Mouse (Mus musculus): Measurements from ENCODE around the gene Gata3. TPM values are rescaled to one million over a fixed set of nuclear protein-coding genes. Genes with fewer than 3 reads are reported as not detected.
A peak's percentile ranks its signal among the peaks of the same experiment; 100 is the strongest.

Gene Gata3
- polyA plus RNA-seq, 1 experiment from 2014 or later: 98.5 TPM

- no peak overlapping the region for H3K9ac ChIP-seq
- H3K4me2 ChIP-seq: peak overlapping the region; percentile 55; the same call in 1 of the 2 replicates
- 0 out of 2 replicates have a peak overlapping the region, but pooled peaks have one; percentile 28 for H3K4me3 ChIP-seq (replicated peaks)
- no peaks in the 10 kb centered on the region for H3K9me3 ChIP-seq (replicated peaks)
- no peak overlapping the region for H3K27ac ChIP-seq
- ATAC-seq (replicated peaks; ENCODE audit: low FRiP score): no peak
- peaks cover 94% of the 10 kb centered on the region for H3K27me3 ChIP-seq
- no peaks in the 10 kb centered on the region for H3K36me3 ChIP-seq
- 5% methylated on average over 19 of the region's 19 CpGs for WGBS
- peaks cover 26% of the 10 kb centered on the region for H3K4me1 ChIP-seq
Observed at GRCm38 (mm10) chr2:9894836-9895593, 5.2 kb upstream of the Gata3 start.

GRCm38 (mm10) chr2:9893272-9893953 is 3.6 kb upstream of the Gata3 start:
- no peaks in the 10 kb centered on the region for H3K36me3 ChIP-seq
- no peaks in the 10 kb centered on the region for H3K9me3 ChIP-seq (replicated peaks)
- no peak overlapping the region for H3K4me2 ChIP-seq
- no peak overlapping the region for H3K27ac ChIP-seq
- WGBS: 3% methylated on average over 6 of the region's 6 CpGs
- H3K27me3 ChIP-seq: peaks cover 94% of the 10 kb centered on the region
- H3K9ac ChIP-seq: no peak overlapping the region
- no peak for ATAC-seq (replicated peaks; ENCODE audit: low FRiP score)
- no peak overlapping the region for H3K4me3 ChIP-seq (replicated peaks)
- peaks cover 38% of the 10 kb centered on the region for H3K4me1 ChIP-seq

GRCm38 (mm10) chr2:9892541-9892940 is 2.7 kb upstream of the Gata3 start:
- no peak for ATAC-seq (replicated peaks; ENCODE audit: low FRiP score)
- WGBS: 5% methylated on average over 7 of the region's 7 CpGs

DNA sequence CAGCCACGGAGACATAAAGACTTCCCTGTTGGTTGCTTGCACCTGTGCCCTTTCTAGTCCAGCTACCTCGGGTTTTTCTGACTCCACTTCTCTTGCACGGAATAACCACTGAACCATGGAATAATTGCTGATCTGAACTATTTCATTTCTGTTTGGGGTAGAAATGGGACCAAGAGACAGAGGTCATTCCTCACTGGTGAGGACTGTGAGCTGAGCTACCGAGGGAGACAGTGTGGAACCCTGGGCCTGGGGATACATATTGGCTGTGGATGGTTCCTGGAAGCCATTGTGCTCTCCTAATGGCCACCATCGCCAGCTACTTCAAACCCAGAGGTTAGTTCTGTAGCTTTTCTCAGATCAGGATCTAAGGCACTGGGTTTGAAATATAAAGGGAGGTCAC is 1.1 kb upstream of the Gata3 start:
- Histone ChIP-seq H3K9me3 (replicated peaks) (no peaks in the 10 kb centered on the region), H3K9ac (no peak overlapping the region), H3K36me3 (no peaks in the 10 kb centered on the region), H3K4me1 (peaks cover 23% of the 10 kb centered on the region), H3K27me3 (peaks cover 95% of the 10 kb centered on the region), H3K27ac (no peak overlapping the region), H3K4me2 (0 out of 2 replicates have a peak overlapping the region, but pooled peaks have one; percentile 9), H3K4me3 (replicated peaks) (no peak overlapping the region)
- 8% methylated on average over 5 of the region's 5 CpGs for WGBS
- no peak for ATAC-seq (replicated peaks; ENCODE audit: low FRiP score)

More at GRCm38 (mm10) chr2:9892541-9892940, 2.7 kb upstream of the Gata3 start:
- Histone ChIP-seq H3K9me3 (replicated peaks) (no peaks in the 10 kb centered on the region), H3K4me3 (replicated peaks) (no peak overlapping the region), H3K36me3 (no peaks in the 10 kb centered on the region), H3K4me2 (no peak overlapping the region), H3K9ac (no peak overlapping the region), H3K27me3 (peaks cover 95% of the 10 kb centered on the region), H3K27ac (no peak overlapping the region), H3K4me1 (peaks cover 38% of the 10 kb centered on the region)

DNA sequence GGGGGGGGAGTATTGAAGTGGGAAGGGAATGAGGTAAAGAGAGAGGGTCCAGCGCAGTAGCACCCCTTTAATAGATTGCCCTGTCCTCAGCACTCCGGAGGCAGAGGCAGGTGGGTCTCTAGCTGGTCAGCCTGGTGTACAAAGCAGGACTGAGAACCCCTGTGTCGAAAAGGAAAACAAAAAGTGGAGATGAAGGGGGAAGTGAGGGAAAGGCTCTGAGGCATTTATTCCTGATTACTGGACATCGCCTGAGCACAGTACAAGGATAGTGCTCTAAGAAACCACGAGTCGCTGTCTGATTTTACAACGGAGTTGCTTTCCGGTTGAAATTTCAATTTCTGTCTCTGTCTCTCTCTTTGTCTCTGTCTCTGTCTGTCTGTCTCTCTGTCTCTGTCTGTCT is 417 bp upstream of the Gata3 start:
- H3K4me3 ChIP-seq (replicated peaks): peak overlapping the region; percentile 55

DNA sequence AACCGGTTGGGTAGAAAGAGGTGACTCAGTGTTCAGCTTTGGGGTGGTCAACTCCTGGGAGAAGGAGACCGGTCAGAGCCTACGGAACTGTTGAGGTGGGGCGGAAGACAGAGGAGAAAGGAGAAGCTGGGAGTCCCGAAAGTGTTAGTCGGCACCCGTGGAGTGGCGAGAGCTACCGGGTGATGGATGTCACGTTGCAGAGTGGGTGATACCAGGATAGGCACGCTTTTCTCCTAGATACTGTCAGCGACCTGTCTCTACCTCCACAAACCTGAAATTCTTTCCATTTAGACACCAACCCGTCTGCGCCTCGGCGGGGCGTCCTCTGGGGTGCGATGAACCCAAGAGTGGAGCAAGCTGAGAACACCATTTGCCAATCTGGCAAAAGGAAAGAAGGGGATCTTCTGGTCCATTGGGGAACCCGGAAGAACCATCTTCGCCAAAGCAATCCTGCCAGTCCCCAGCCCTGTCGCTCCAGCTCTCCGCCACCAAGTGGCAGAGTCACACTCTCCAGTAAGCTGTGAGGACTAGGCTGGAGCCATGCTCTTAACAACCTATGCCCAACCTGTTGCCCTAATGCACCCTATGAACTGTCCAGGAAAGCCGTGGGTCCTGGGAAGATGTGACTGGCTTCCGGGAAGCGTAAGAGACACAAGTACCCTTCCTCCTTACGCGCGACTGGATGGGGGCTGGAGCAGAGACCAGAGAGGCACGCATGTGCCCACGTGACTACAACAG is 752 bp downstream of the Gata3 start, which contains the start of gene 9230102O04Rik:
Gene 9230102O04Rik, minus strand, starts transcription at position 628 of the 738 bp plus-strand sequence.
- peak; percentile 90 for ATAC-seq (replicated peaks; ENCODE audit: low FRiP score)
- Histone ChIP-seq H3K36me3 (no peaks in the 10 kb centered on the region), H3K4me1 (peaks cover 17% of the 10 kb centered on the region), H3K27ac (peak within 1 kb of the TSS; percentile 55), H3K4me2 (peak within 1 kb of the TSS; percentile 54), H3K4me3 (replicated peaks) (peak within 1 kb of the TSS; percentile 55), H3K27me3 (peaks cover 95% of the 10 kb centered on the region), H3K9me3 (replicated peaks) (no peaks in the 10 kb centered on the region), H3K9ac (peak within 1 kb of the TSS; percentile 23)
- WGBS: 1% methylated on average over 30 of the region's 30 CpGs

More for the DNA sequence above, 417 bp upstream of the Gata3 start:
- no peak overlapping the region for H3K9ac ChIP-seq
- H3K4me1 ChIP-seq: peaks cover 16% of the 10 kb centered on the region
- peak overlapping the region; percentile 55; the same call in 1 of the 2 replicates for H3K27ac ChIP-seq
- no peaks in the 10 kb centered on the region for H3K36me3 ChIP-seq
- no peaks in the 10 kb centered on the region for H3K9me3 ChIP-seq (replicated peaks)
- ATAC-seq (replicated peaks; ENCODE audit: low FRiP score): no peak
- H3K27me3 ChIP-seq: peaks cover 95% of the 10 kb centered on the region
- peak overlapping the region; percentile 54 for H3K4me2 ChIP-seq
- WGBS: 8% methylated on average over 8 of the region's 8 CpGs

DNA sequence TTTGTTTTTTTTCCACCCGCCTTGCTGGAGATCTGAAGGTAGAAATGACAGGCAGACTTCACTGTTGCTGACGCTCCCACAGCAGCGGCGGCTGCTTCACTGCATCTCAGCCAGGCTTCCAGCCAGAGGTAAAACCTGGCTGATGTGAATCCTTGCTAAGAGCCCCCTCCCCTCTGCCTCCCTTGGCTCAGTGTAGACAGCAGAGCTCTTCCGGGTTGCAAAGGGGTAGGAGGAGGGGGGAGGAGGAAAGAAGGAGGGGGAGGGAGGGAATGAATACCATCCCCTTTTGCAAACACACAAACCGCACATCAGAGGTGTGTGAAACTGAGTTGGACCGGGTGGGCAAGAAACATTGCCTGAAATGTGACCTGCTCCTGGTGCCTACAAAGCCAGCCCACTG is 2.2 kb downstream of the Gata3 start:
- Histone ChIP-seq H3K9me3 (replicated peaks) (no peaks in the 10 kb centered on the region), H3K9ac (peak overlapping the region; percentile 37; the same call in 1 of the 2 replicates), H3K36me3 (no peaks in the 10 kb centered on the region), H3K27ac (peak overlapping the region; percentile 65), H3K4me3 (replicated peaks) (peak overlapping the region; percentile 55), H3K4me2 (peak overlapping the region; percentile 38), H3K27me3 (peaks cover 95% of the 10 kb centered on the region), H3K4me1 (peaks cover 30% of the 10 kb centered on the region)
- 0% methylated on average over 7 of the region's 7 CpGs for WGBS
- ATAC-seq (replicated peaks; ENCODE audit: low FRiP score): peak; percentile 52; the same call in 1 of the 2 replicates

DNA sequence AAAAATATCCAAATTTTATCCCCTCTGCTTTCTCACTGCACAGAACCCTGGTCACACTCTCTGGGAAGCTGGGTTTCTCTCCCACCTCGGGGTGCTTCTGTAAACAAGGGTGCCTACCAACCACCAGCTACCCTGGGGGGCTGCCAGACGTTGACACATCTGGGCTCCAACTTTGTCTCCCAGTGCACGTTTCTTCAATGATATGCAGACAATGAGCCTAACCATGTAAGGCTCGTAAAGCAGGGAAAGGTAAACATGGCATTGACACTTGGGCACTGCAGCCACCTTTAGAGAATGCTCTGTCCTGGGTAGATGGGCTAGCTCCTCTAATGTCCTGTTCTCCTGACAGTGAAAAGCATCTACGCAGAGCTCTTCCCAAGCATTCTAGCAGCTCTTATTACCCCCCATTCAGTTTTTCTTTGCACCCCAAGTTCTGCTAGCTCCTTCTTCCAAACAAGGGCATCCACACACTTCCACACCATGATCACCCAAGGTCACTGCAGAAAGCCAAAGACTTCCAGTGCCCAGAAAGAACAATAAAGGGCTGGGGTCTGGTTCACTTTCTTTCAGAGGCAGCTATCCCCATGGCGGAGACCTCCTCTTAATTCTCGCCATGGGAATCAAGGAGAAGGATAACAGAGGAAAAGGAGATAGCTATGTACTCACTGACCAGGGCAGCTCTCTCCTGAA is 2.8 kb downstream of the Gata3 start:
- H3K4me3 ChIP-seq (replicated peaks): peak overlapping the region; percentile 55
- H3K9ac ChIP-seq: peak overlapping the region; percentile 37; the same call in 1 of the 2 replicates
- no peaks in the 10 kb centered on the region for H3K9me3 ChIP-seq (replicated peaks)
- H3K36me3 ChIP-seq: no peaks in the 10 kb centered on the region
- peaks cover 36% of the 10 kb centered on the region for H3K4me1 ChIP-seq
- WGBS: 2% methylated on average over 7 of the region's 7 CpGs
- ATAC-seq (replicated peaks; ENCODE audit: low FRiP score): no peak
- H3K27ac ChIP-seq: peak overlapping the region; percentile 65
- peaks cover 95% of the 10 kb centered on the region for H3K27me3 ChIP-seq
- peak overlapping the region; percentile 38 for H3K4me2 ChIP-seq

DNA sequence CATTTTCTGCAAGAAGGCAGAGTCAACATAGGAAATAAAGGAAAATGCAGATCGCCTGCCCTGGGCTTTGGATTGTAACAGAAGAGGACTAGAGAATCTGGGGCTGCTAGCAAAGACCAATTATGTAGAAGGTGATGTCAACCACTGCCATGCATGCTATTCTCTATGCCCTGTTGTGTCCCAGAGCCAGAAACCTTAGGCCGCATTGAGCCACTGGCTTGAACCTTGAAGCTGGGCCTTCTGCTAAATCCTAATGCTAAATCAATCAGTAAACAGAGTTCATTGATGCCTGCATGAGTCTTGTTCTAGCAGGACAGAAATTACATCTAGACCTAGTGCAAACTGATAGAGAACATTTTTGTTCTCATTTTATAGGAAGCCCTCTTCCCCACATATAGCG is 3.8 kb downstream of the Gata3 start:
- Histone ChIP-seq H3K4me2 (peak overlapping the region; percentile 38), H3K9ac (peak overlapping the region; percentile 41; the same call in 1 of the 2 replicates), H3K9me3 (replicated peaks) (no peaks in the 10 kb centered on the region), H3K36me3 (no peaks in the 10 kb centered on the region), H3K27me3 (peaks cover 99% of the 10 kb centered on the region), H3K4me3 (replicated peaks) (peak overlapping the region; percentile 55), H3K4me1 (peaks cover 46% of the 10 kb centered on the region), H3K27ac (peak overlapping the region; percentile 87; the same call in 1 of the 2 replicates)
- 26% methylated on average over 3 of the region's 3 CpGs for whole genome bisulfite sequencing
- no peak for ATAC-seq (replicated peaks; ENCODE audit: low FRiP score)

- H3K4me3 ChIP-seq (replicated peaks): peak overlapping the region; percentile 55
- 6% methylated on average over 14 of the region's 14 CpGs for WGBS
- peaks cover 98% of the 10 kb centered on the region for H3K27me3 ChIP-seq
- no peaks in the 10 kb centered on the region for H3K9me3 ChIP-seq (replicated peaks)
- H3K9ac ChIP-seq: peak overlapping the region; percentile 41
- peaks cover 51% of the 10 kb centered on the region for H3K4me1 ChIP-seq
- H3K27ac ChIP-seq: peak overlapping the region; percentile 87
- no peaks in the 10 kb centered on the region for H3K36me3 ChIP-seq
- peak overlapping the region; percentile 93; the same call in 1 of the 2 replicates for H3K4me2 ChIP-seq
- no peak for ATAC-seq (replicated peaks; ENCODE audit: low FRiP score)
Observed at GRCm38 (mm10) chr2:9885217-9885770, 4.5 kb downstream of the Gata3 start.
